Mouse (Mus musculus): ENCODE data around the gene Gm29866. TPM values are rescaled to one million over a fixed set of nuclear protein-coding genes. Genes with fewer than 3 reads are reported as not detected.
"Not testable (repeated sequence)": the region's sequence is repeated elsewhere in the genome, so short reads cannot be mapped to it uniquely, and the experiment has no call there.

Gene Gm29866
- not detected in 2 replicates for total RNA-seq (2014; rRNA removed; ENCODE audit: low replicate concordance)
- not detected in 2 replicates for polyA plus RNA-seq (2015; fragmentation: Nextera tagmentation; extraction: Ambion mirVana)

- not testable (repeated sequence) for ATAC-seq (ENCODE audit: insufficient read depth, low read depth); H3K4me1 ChIP-seq (ENCODE audit: control insufficient read depth, insufficient read depth); H3K9me3 ChIP-seq (replicated peaks; ENCODE audit: control insufficient read depth, low read length); DNase-seq (ENCODE audit: low spot score); H3K27me3 ChIP-seq (ENCODE audit: control insufficient read depth, insufficient read depth, low read length); H3K27ac ChIP-seq (ENCODE audit: low read depth); H3K4me2 ChIP-seq (ENCODE audit: low read depth, low read length); H3K9ac ChIP-seq (replicated peaks; ENCODE audit: low read depth, low read length); H3K36me3 ChIP-seq (replicated peaks; ENCODE audit: control insufficient read depth, insufficient read depth, low read length); H3K4me3 ChIP-seq (ENCODE audit: low read depth, low read length)
- WGBS = no CpG with 5 or more reads among the region's 6 CpGs
Measured at GRCm38 (mm10) chrY:20993557-20993956, at the start of gene Gm29866. Gene Gm29866, minus strand, starts transcription at chrY:20993657.

Other genes with a start within 250 kb of the Gm29866 start
- gene Gm20909, start 170.9 kb upstream of the Gm29866 start, total RNA-seq (2014; rRNA removed; ENCODE audit: low replicate concordance) = not detected in 2 replicates
- not detected in 2 replicates for gene Gm20909, start 170.9 kb upstream of the Gm29866 start, polyA plus RNA-seq (2015; fragmentation: Nextera tagmentation; extraction: Ambion mirVana)
- not detected in 2 replicates for gene Gm20865, start 247.9 kb upstream of the Gm29866 start, total RNA-seq (2014; rRNA removed; ENCODE audit: low replicate concordance)
- gene Gm20865, start 247.9 kb upstream of the Gm29866 start, polyA plus RNA-seq (2015; fragmentation: Nextera tagmentation; extraction: Ambion mirVana) = not detected in 2 replicates

All from heart, postnatal 0 days (tissue).